Mouse (Mus musculus): ENCODE measurements around the gene Nfatc2.

DNA sequence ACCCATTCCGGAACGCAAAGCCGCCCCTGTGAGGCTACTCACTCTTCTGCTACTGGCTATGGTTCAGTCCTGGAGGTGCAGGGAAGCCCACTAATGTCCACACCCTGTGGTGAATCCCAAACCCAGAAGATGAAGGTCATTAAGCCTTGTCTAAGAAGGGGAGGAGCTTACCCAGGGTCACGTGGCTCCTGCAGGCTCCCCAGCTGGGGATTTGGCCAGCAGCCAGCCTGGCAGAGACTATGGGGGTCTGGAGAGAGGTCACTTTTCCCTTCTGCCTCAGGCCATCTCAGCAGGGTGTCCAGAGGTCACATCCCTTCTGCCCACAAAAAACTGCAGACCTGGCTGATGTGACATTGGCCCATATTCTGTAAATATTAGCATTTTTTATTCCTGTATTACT, 153.9 kb downstream of the Nfatc2 start:
- TF ChIP-seq CTCF (IDR thresholded peaks at IDR 0.05; ENCODE audit: borderline replicate concordance, insufficient read depth, low read length) (no peak), POLR2A (IDR thresholded peaks at IDR 0.05; ENCODE audit: low read depth, low read length) (no peak)

All from embryonic fibroblast, embryonic 13.5 days (primary cell).